Mouse (Mus musculus) adrenal gland, postnatal 36 days (tissue): ENCODE results near the gene Cdk6. TPM values are rescaled to one million over a fixed set of nuclear protein-coding genes. Genes with fewer than 3 reads are reported as not detected.
"Not testable (repeated sequence)": the region's sequence is repeated elsewhere in the genome, so short reads cannot be mapped to it uniquely, and the experiment has no call there.

Experiments used
- DNase-seq, 2 experiments: peaks; one replicate each; pipeline ENCODE4 v3.0.0; 2021; ENCODE audit warnings: mixed read lengths in 1 of 2
- total RNA-seq, 2 experiments: library from RNA; stranded (reverse); gene quantifications; 2 replicates each; pipeline ENCODE4 v1.2.3; 2021

Cdk6 gene
- total RNA-seq, 2 experiments from 2014 or later = 16.3 to 20.4 TPM

DNA sequence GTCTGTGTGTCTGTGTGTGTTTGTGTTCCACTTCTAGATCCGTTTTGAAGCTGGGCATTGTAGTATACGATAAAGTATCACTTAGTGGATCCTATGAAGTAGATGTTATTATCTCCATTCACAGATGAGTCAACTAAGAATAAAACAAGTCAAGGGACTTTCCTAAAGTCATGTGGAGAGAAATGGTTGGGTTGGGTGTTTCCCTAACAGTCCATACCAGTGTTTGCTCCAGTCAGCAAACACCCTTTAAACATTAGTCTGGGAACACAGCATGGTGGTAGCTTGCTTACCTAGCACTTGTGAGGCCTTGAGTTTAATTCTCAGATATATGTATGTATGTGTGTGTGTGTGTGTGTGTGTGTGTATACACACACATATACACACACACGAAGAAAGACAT, 168.2 kb downstream of the Cdk6 start:
- no peak for DNase-seq

DNA sequence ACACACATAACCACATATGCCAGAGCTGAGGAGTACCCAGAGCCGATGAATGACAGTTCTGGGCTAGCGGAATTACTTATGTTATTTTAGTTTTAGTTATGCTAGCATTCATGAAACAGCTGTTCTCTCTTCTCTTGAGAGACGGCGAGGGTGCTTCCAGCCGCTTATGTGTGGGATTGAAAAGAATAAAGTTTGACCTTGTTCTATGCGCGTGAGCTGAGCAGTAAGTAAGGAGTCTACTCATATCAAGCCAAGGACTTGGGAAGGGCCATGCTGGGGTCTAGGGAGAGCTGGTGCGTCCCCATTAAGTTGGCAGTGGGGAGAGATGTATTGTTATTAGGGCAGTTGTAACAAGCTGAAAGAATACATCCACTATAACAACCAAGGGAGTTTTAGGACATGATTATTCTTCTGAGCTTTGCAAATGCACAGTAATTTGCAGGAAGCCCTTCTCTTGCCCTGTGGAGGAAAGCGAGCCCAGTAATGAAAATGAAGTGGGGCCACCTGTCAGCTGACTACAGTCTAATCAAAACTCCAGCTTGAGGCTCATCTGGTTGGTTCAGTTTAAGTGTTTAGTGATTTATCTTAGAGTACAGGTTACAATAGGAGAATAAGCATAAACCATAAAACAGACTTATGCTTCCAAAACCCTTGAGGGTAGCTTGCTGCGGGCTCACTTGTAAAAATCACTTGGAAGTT, 170.0 kb downstream of the Cdk6 start:
- DNase-seq = no peak

GRCm38 (mm10) chr5:3512584-3512983, 171.3 kb downstream of the Cdk6 start:
- DNase-seq = no peak

- DNase-seq = no peak
These were observed 173.6 kb downstream of the Cdk6 start for GRCm38 (mm10) chr5:3514901-3515311.

DNA sequence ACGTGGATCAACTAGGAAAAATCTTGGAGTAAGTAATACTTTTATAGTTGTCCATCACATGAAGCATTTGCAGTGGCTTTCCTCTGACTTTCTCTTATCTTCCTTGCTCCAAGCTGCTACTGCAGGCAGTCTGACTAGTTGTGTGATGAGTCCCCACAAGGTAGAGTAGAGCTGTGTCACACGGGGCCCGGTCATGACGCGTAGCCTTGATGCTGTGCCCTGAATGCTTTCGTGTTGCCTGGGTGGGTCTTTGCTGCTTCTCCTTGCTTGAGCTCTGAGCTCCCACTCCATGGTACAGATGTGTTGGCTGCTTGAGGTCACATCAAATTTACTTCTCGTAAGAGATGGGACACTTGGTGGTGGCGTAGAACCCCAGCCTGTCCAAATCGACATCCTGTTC, 174.2 kb downstream of the Cdk6 start:
- no peak for DNase-seq

DNA sequence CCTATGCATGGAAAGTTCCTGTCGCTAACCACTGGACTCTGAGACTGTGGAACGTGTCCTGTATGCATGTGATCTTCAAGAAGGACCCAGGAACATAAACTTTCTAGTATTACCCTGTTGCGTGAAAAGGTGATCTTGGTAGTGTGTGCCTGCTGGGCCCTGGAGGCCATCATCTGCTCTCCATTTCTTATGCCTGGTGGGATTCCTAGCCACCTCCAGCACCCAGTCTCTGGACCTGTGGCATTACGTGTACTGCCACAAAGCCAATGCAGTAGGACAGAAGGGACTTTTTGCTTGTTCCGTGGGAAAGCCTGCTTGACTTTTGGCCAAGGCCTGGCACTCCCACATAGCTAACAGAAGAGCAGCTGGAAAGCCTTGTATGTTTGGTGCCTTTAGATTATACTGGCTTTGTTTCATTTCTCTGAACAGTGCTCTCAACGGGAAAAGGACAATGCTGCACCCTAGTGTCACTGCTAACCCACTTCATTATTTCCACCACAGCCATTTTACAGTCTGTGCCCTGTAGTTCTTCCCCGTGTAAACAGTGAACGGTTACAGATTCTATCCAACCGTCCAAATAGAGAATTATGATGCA, 175.3 kb downstream of the Cdk6 start:
- DNase-seq = peak in 1 of 2 experiments; percentile 54

GRCm38 (mm10) chr5:3520493-3521359, 179.4 kb downstream of the Cdk6 start:
- peak in 1 of 2 experiments; percentile 36 for DNase-seq

- DNase-seq = no peak
These were observed 180.5 kb downstream of the Cdk6 start for GRCm38 (mm10) chr5:3521741-3522140.

GRCm38 (mm10) chr5:3522826-3523225, 181.5 kb downstream of the Cdk6 start:
- peak; percentile 60 to 71 for DNase-seq

- DNase-seq = no peak
These were observed 185.9 kb downstream of the Cdk6 start for GRCm38 (mm10) chr5:3527041-3527691.

DNA sequence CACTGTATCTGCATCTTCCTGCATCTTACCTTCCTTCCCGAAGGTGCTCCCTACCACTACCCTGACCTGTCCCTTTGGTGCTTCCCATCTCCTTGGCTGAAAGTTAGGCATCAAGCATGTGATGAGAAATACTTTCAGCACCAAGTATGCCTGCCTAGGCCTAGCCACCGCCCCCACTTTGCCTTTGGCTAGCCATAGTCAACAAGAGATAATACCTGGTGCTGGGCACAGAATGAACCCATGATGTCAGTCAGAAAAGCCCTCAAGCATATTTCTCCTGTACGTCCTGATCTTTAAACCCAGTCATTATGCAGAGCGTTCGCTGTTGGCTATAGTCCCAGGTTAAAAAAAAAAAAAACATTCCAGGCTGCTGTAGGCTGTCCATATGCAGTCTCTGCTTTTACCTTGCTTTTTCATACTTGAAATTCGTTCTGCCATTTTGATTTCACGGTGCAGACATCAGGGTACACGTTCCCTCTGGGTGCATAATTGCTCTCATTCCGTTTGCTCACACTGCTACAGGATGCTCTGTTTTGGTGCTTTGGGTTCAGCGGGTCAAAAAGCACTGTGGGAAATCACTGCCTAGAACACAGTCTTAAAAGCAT, 188.4 kb downstream of the Cdk6 start:
- DNase-seq = no peak

DNA sequence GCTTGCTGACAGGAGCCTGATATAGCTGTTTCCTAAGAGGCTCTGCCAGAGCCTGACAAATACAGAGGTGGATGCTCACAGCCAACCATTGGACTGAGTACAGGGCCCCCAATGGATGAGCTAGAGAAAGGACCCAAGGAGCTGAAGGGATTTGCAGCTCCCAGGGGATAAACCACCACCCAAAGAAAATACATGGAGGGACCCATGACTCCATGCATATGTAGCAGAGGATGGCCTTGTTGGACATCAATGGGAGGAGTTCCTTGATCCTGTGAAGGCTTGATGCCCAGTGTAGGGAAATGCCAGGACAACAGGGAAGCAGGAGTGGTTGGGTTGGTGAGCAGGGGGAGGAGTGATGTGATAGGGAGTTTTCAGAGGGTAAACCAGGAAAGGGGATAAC, 190.8 kb downstream of the Cdk6 start:
- DNase-seq = not testable (repeated sequence)

- no peak for DNase-seq
These were observed 195.4 kb downstream of the Cdk6 start for GRCm38 (mm10) chr5:3536592-3537212.

- DNase-seq = peak in 1 of 2 experiments; percentile 17
These were observed 197.5 kb downstream of the Cdk6 start for GRCm38 (mm10) chr5:3538505-3539472.

DNA sequence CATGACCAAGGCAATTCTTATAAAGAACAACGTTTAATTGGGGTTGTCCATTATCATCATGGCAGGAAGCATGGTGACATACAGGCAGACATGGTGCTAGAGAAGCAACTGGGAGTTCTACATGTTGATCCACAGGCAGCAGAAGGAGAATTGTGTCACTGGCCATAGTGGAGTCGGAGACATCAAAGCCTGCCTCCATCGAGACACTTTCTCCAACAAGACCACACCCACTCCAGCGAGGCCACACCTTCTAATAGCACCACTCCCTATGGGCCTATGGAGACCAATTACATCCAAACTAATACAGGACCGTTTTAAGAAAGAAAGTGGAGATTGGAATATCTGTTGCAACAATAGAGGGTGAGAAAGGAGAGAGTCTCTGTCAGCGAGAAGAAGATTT, 200.6 kb downstream of the Cdk6 start:
- no peak for DNase-seq

DNA sequence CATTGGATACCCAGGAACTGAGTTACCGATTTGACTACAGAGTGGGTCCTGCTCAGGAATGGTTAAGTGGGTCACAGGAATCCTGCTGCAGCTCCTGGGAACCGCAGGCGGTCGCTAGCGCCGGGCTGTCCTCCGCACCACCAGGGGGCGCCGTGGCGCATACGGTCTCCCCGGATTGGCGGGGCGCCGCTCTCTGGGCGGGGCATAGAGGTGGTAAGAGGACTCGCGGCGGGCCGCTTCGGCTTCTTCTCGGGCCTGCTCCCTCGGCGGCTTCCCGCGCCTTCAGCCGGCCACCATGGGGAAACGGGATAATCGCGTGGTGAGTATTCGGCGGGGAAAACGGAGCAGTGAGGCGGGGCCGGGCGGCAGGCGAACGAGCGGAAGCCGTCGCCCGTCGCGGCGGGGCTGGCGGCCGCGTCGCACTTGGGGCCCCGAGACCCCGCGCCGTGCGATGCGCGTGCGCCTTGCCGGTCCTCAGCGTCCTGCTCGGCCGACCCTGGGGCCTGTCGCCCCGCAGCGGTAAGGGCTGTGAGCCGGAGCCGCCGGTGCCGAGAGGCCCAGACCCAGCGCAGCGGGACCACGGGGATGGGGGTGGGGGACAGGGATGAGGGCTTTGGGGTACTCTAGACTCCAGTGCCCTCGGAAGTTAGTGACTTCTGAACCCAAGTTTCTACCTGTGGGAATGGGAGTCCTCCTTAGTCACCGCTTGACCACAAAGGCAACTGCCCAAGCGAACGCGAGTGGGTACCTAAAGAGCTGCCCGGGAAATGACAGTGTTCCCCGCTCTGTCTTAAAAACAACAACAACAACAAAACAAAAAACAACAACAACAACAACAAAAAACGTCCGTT, 202.6 kb downstream of the Cdk6 start, which contains the start of gene Fam133b:
TSS of gene Fam133b (plus strand) at position 205 of the 851 bp plus-strand sequence.
- DNase-seq = peak; percentile 98 to 99

GRCm38 (mm10) chr5:3544480-3544769, 203.1 kb downstream of the Cdk6 start:
- DNase-seq = no peak

DNA sequence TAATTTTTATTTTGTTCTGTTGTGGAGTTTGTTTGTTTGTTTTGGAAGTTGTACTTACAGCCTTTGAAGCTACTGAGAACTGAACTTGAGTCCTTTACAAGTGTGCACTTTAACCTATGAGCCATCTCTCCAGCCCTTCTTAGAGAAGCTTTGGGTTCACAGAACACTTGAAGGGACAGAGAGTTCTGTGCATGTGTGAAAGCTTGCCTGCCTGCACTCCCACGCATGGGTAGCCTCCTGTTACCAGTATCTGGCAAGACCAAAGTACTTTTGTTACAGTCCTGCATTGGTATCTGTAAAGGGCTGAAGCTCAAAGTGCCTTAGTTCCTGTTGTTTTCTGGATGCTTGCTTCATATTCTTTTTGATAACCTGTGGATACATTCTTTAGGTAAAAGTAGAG, 204.9 kb downstream of the Cdk6 start:
- DNase-seq = no peak

GRCm38 (mm10) chr5:3551481-3551880, 210.2 kb downstream of the Cdk6 start:
- no peak for DNase-seq
